Mouse (Mus musculus) limb, embryonic 12.5 days (tissue): ENCODE results near the gene Alox5. TPM values are rescaled to one million over a fixed set of nuclear protein-coding genes. Genes with fewer than 3 reads are reported as not detected.
A peak's percentile ranks its signal among the peaks of the same experiment; 100 is the strongest.
"Not testable (repeated sequence)": the region's sequence is repeated elsewhere in the genome, so short reads cannot be mapped to it uniquely, and the experiment has no call there.

Experiments
- ATAC-seq: fragments of 200-750 bp; cut with Nextera tagmentation; 2 replicates; pipeline ENCODE4 v1.8.0; 2017; ENCODE audit warnings: low read depth, moderate TSS enrichment; ENCODE audit not compliant: insufficient number of reproducible peaks, insufficient read depth, low FRiP score, low TSS enrichment
- H3K27ac ChIP-seq: fragments of 300-500 bp; sonication (generic); 2 replicates; pipeline ENCODE4 v1.5.1; 2016; ENCODE audit warnings: mild to moderate bottlenecking, moderate library complexity
- H3K27me3 ChIP-seq: fragments of 300-500 bp; sonication (generic); 2 replicates; pipeline ENCODE4 v1.6.1; 2016; ENCODE audit warnings: mild to moderate bottlenecking, moderate library complexity
- H3K36me3 ChIP-seq: fragments of 300-500 bp; sonication (generic); 2 replicates; pipeline ENCODE4 v1.6.1; 2016; ENCODE audit warnings: mild to moderate bottlenecking, moderate library complexity
- H3K4me1 ChIP-seq: fragments of 300-500 bp; sonication (generic); replicated peaks from 2 replicates; pipeline ENCODE4 v1.6.1; 2016
- H3K4me2 ChIP-seq: fragments of 300-500 bp; sonication (generic); 2 replicates; pipeline ENCODE4 v1.6.1; 2016; ENCODE audit warnings: mild to moderate bottlenecking, moderate library complexity
- H3K4me3 ChIP-seq: fragments of 300-500 bp; sonication (generic); replicated peaks from 2 replicates; pipeline ENCODE4 v1.5.1; 2016; ENCODE audit warnings: mild to moderate bottlenecking
- H3K9ac ChIP-seq: fragments of 300-500 bp; sonication (generic); replicated peaks from 2 replicates; pipeline ENCODE4 v1.6.1; 2016; ENCODE audit warnings: mild to moderate bottlenecking, moderate library complexity
- H3K9me3 ChIP-seq: fragments of 300-500 bp; sonication (generic); 2 replicates; pipeline ENCODE4 v1.6.1; 2016; ENCODE audit warnings: mild to moderate bottlenecking, moderate library complexity
- WGBS: fragments of 180-500 bp; shearing (Covaris S2); methylation state at CpG from one replicate; pipeline ENCODE4 v1.1.7; 2016; 5-methylcytosine and 5-hydroxymethylcytosine counted together
- polyA plus RNA-seq: library from polyadenylated mRNA; unstranded; fragments of >200 nt; fragmentation: Nextera tagmentation; extraction: Ambion mirVana; gene quantifications from 2 replicates; pipeline ENCODE4 v1.2.1, GENCODE M21; 2016

The Alox5 gene
- 0.59 and 0.82 TPM in 2 replicates for polyA plus RNA-seq

- Histone ChIP-seq H3K4me1 (peaks cover 8% of the 10 kb centered on the region; the same call in 1 of the 2 replicates), H3K36me3 (no peaks in the 10 kb centered on the region), H3K9ac (peak within 1 kb of the TSS; percentile 42; the same call in 1 of the 2 replicates), H3K9me3 (no peaks in the 10 kb centered on the region), H3K4me3 (peak within 1 kb of the TSS; percentile 39), H3K27me3 (peaks cover 52% of the 10 kb centered on the region), H3K4me2 (peak within 1 kb of the TSS; percentile 64), H3K27ac (no peak within 1 kb of the TSS)
- peak; percentile 66; the same call in 1 of the 2 replicates for ATAC-seq
- WGBS, result 2% methylated on average over 43 of the region's 43 CpGs
Measured at GRCm38 (mm10) chr6:116460544-116461283, at the start of gene Alox5. Gene Alox5, minus strand, starts transcription at chr6:116461178.

DNA sequence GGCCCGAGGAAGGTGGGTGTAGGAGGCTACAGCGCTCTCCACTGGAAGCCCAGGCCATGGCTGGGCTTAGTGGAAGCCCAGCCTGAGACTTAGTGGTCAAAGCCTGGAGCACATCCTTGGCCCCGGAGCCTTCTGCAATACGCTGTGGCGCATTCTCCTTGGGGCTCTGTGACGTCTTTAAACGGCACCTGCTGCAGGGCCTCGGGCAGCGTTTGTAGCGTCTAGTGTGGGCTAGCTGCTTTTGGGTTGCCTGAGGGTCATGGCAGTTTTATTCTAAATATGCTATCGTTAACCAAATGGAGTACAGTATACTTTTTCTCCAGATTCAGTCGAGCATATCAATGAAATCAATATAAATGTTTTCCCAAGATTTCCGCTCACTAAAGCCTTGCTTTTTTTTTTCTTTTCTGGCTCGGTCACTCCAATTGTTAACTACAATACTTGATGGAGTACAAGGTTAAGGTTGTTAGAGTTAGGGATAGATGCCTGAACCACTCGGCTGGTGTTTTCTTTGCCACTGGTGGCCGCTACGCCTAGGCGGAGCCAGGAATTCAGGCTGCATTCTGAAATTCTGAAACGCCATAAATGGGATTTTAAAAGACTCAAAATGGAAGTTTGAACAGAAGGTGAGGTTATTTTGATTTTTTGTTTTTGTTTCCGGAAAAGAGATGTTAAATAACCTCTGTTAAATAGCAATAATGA is 45.5 kb upstream of the Alox5 start, which contains the start of gene Olfr212:
TSS of gene Olfr212 (plus strand) at position 215 of the 702 bp plus-strand sequence.
- H3K4me3 ChIP-seq, H3K4me1 ChIP-seq, H3K9ac ChIP-seq, H3K27me3 ChIP-seq, ATAC-seq, H3K36me3 ChIP-seq, H3K4me2 ChIP-seq, H3K27ac ChIP-seq: not testable (repeated sequence)
- H3K9me3 ChIP-seq, result peaks cover 31% of the 10 kb centered on the region
- WGBS, result 93% methylated on average over 20 of the region's 20 CpGs

DNA sequence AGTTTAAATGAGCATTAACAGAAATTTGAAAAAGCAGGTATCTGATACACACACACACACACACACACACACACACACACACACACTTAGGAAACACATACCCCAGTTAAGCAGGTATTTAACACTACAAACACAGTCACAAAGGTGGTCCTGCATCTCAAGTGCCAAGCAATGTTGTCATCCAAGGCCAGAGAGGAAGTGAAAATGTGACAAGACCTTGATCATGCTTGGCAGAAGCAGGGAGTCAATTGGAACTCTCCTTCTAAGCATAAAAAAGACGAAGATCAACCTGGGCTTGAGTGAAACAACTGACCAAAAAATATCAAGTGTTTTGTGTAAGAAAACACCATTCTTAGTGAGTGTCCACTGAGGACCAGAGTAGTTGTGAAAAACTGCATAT is 35.0 kb upstream of the Alox5 start:
- Histone ChIP-seq H3K9me3 (no peaks in the 10 kb centered on the region; the same call in 1 of the 2 replicates), H3K4me3 (no peak overlapping the region), H3K27me3 (no peaks in the 10 kb centered on the region; the same call in 1 of the 2 replicates), H3K36me3 (no peaks in the 10 kb centered on the region), H3K27ac (no peak overlapping the region), H3K4me1 (no peaks in the 10 kb centered on the region), H3K9ac (no peak overlapping the region), H3K4me2 (no peak overlapping the region)
- 81% methylated on average over 1 of the region's 1 CpGs for WGBS
- no peak for ATAC-seq

GRCm38 (mm10) chr6:116493742-116494141 is 32.8 kb upstream of the Alox5 start:
- 82% methylated on average over 5 of the region's 5 CpGs for WGBS
- H3K36me3 ChIP-seq, result no peaks in the 10 kb centered on the region
- no peak overlapping the region for H3K4me2 ChIP-seq
- H3K27ac ChIP-seq, result no peak overlapping the region
- no peaks in the 10 kb centered on the region; the same call in 1 of the 2 replicates for H3K27me3 ChIP-seq
- H3K4me3 ChIP-seq, result no peak overlapping the region
- H3K9ac ChIP-seq, result no peak overlapping the region
- H3K9me3 ChIP-seq, result no peaks in the 10 kb centered on the region
- no peak for ATAC-seq
- no peaks in the 10 kb centered on the region for H3K4me1 ChIP-seq

GRCm38 (mm10) chr6:116488791-116489190 is 27.8 kb upstream of the Alox5 start, which contains the start of gene Olfr211:
Gene Olfr211, plus strand, starts transcription at chr6:116489091.
- Histone ChIP-seq H3K9me3 (no peaks in the 10 kb centered on the region), H3K4me3 (no peak within 1 kb of the TSS), H3K9ac (no peak within 1 kb of the TSS), H3K4me1 (no peaks in the 10 kb centered on the region), H3K4me2 (no peak within 1 kb of the TSS), H3K27me3 (no peaks in the 10 kb centered on the region; the same call in 1 of the 2 replicates), H3K36me3 (no peaks in the 10 kb centered on the region), H3K27ac (no peak within 1 kb of the TSS)
- ATAC-seq, result no peak
- WGBS, result 67% methylated on average over 4 of the region's 4 CpGs

DNA sequence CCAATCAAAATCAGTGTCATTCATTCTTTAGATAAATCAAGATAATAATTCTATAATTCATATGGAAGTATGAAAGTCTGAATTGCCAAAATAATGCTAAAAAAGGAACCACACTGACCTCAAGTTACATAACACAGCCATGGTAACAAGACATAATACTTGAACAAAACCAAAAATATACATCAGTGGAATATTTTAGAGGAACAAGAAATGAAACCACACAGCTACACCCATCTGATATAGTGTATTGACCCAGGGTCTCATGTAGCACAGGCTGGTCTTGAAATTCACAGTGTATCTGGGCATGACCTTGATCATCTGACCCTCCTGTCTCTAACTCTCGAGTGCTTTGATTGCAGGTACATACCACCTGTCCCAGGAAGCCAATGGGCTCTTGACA is 25.9 kb upstream of the Alox5 start:
- no peaks in the 10 kb centered on the region for H3K4me1 ChIP-seq
- H3K4me3 ChIP-seq, result no peak overlapping the region
- 81% methylated on average over 1 of the region's 1 CpGs for WGBS
- no peak overlapping the region for H3K4me2 ChIP-seq
- H3K36me3 ChIP-seq, result no peaks in the 10 kb centered on the region
- no peak for ATAC-seq
- H3K27me3 ChIP-seq, result no peaks in the 10 kb centered on the region
- no peak overlapping the region for H3K9ac ChIP-seq
- H3K27ac ChIP-seq, result no peak overlapping the region
- H3K9me3 ChIP-seq, result no peaks in the 10 kb centered on the region

GRCm38 (mm10) chr6:116485081-116485480 is 24.1 kb upstream of the Alox5 start:
- WGBS, result 71% methylated on average over 1 of the region's 1 CpGs
- Histone ChIP-seq H3K9ac (no peak overlapping the region), H3K36me3 (no peaks in the 10 kb centered on the region), H3K4me2 (no peak overlapping the region), H3K27me3 (no peaks in the 10 kb centered on the region), H3K4me1 (no peaks in the 10 kb centered on the region), H3K4me3 (no peak overlapping the region), H3K27ac (no peak overlapping the region), H3K9me3 (no peaks in the 10 kb centered on the region)
- no peak for ATAC-seq

- Histone ChIP-seq H3K4me3 (no peak overlapping the region), H3K4me2 (no peak overlapping the region), H3K4me1 (no peaks in the 10 kb centered on the region), H3K9me3 (no peaks in the 10 kb centered on the region), H3K36me3 (no peaks in the 10 kb centered on the region), H3K27me3 (no peaks in the 10 kb centered on the region), H3K27ac (no peak overlapping the region), H3K9ac (no peak overlapping the region)
- ATAC-seq, result no peak
- 42% methylated on average over 3 of the region's 3 CpGs for WGBS
Measured at GRCm38 (mm10) chr6:116468081-116468480, 7.1 kb upstream of the Alox5 start.

- Histone ChIP-seq H3K4me1 (peaks cover 8% of the 10 kb centered on the region; the same call in 1 of the 2 replicates), H3K27ac (no peak overlapping the region), H3K4me2 (no peak overlapping the region), H3K9me3 (no peaks in the 10 kb centered on the region), H3K27me3 (peaks cover 52% of the 10 kb centered on the region), H3K9ac (no peak overlapping the region), H3K4me3 (no peak overlapping the region), H3K36me3 (no peaks in the 10 kb centered on the region)
- no peak for ATAC-seq
- WGBS, result 78% methylated on average over 2 of the region's 2 CpGs
Measured at GRCm38 (mm10) chr6:116459232-116459631, 1.7 kb downstream of the Alox5 start.

DNA sequence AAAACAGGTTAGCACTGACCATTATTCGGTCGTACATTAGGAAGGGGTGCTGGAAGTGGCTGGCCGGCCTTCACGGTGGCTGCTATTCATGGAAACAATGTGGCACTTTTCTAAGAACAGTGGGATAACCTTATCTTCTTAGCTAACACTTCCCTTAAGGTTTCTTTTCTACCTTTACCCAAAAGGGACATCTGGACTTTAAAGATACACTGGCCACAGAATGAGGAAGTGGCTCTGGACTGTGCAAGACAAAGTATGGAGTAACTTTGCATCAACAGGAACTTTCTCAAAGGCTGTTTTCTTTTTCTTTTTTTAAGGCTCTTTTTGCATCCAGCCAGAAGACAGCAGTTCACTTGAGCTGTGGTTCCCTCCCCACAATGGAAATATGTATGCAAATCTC is 2.2 kb downstream of the Alox5 start:
- no peak for ATAC-seq
- 77% methylated on average over 4 of the region's 4 CpGs for WGBS
- Histone ChIP-seq H3K9me3 (no peaks in the 10 kb centered on the region), H3K27ac (no peak overlapping the region), H3K4me3 (no peak overlapping the region), H3K4me2 (no peak overlapping the region), H3K9ac (no peak overlapping the region), H3K36me3 (no peaks in the 10 kb centered on the region), H3K4me1 (peaks cover 8% of the 10 kb centered on the region; the same call in 1 of the 2 replicates), H3K27me3 (peaks cover 52% of the 10 kb centered on the region)

DNA sequence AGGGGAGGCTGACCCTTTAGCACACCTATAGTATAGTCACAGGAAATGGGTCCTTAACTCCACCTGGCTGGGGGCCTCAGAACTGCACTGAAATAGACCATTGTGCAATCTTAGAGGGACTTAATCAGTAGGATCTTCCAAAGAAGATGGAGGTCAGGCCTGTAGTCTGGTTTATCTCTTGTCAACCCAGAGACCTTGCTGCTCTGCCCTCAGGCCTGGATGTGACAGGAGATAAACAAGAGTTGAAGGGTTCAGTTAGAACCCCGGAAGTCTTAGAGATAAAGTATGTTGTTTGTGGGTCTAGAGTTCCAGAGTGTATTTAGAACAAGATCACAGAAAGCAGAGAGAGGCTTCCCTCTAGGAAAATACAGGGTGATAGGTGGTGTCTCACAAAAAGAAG is 4.5 kb downstream of the Alox5 start:
- H3K36me3 ChIP-seq, result no peaks in the 10 kb centered on the region
- peaks cover 36% of the 10 kb centered on the region for H3K27me3 ChIP-seq
- H3K9me3 ChIP-seq, result no peaks in the 10 kb centered on the region

More for the DNA sequence above, 4.5 kb downstream of the Alox5 start:
- Histone ChIP-seq H3K9ac (no peak overlapping the region), H3K4me2 (no peak overlapping the region), H3K4me1 (peaks cover 8% of the 10 kb centered on the region; the same call in 1 of the 2 replicates), H3K27ac (no peak overlapping the region), H3K4me3 (no peak overlapping the region)
- WGBS, result 76% methylated on average over 1 of the region's 1 CpGs
- no peak for ATAC-seq
